8 mouse cellular contexts compared by ENCODE assay signal in genomic region chr2:158027855-158028353, GRCm38 (mm10). TPM values are rescaled to one million over a fixed set of nuclear protein-coding genes. Genes with fewer than 3 reads are reported as not detected.
A peak's percentile ranks its signal among the peaks of the same experiment; 100 is the strongest.
DNase-seq lines count a peak whose midpoint lies in the region; ATAC-seq and TF ChIP-seq lines count a peak whose summit lies in the region.

No protein-coding gene starts in this region.

- DNase-seq in kidney, postnatal 0 days (ENCODE audit: low spot score) = no peak
- DNase-seq in kidney, adult 9 months = no peak
- DNase-seq in spleen, adult 12 weeks (ENCODE audit: low spot score) = no peak
- no peak for DNase-seq in urinary bladder, adult 18-20 months (ENCODE audit: low spot score in 2 of 2)
- no peak for DNase-seq in frontal cortex, postnatal 10 days (ENCODE audit: low spot score in 2 of 2)

- peak overlapping the region; percentile 92 for H3K9ac ChIP-seq in kidney, postnatal 0 days (ENCODE audit: low read depth, low read length)
- H3K9ac ChIP-seq in embryonic facial prominence, embryonic 12.5 days = peak overlapping the region; percentile 90
- H3K9ac ChIP-seq in intestine, postnatal 0 days (ENCODE audit: low read depth, low read length) = peak overlapping the region; percentile 82
- H3K9ac ChIP-seq in neural tube, embryonic 12.5 days = peak overlapping the region; percentile 91

- no peaks in the 10 kb centered on the region for H3K27me3 ChIP-seq in kidney, postnatal 0 days (ENCODE audit: insufficient read depth, low read length)
- no peaks in the 10 kb centered on the region for H3K27me3 ChIP-seq in embryonic facial prominence, embryonic 12.5 days
- H3K27me3 ChIP-seq in intestine, postnatal 0 days (replicated peaks; ENCODE audit: control insufficient read depth, insufficient read depth, low read length) = no peaks in the 10 kb centered on the region
- no peaks in the 10 kb centered on the region for H3K27me3 ChIP-seq in neural tube, embryonic 12.5 days (replicated peaks)

- H3K4me1 ChIP-seq in kidney, postnatal 0 days (replicated peaks; ENCODE audit: insufficient read depth, low read length) = peaks cover 21% of the 10 kb centered on the region
- peaks cover 27% of the 10 kb centered on the region for H3K4me1 ChIP-seq in embryonic facial prominence, embryonic 12.5 days
- peaks cover 10% of the 10 kb centered on the region; the same call in 1 of the 2 replicates for H3K4me1 ChIP-seq in intestine, postnatal 0 days (replicated peaks; ENCODE audit: control insufficient read depth, insufficient read depth, low read length)
- peaks cover 32% of the 10 kb centered on the region for H3K4me1 ChIP-seq in neural tube, embryonic 12.5 days

- TF ChIP-seq CTCF in kidney, postnatal 0 days (IDR thresholded peaks at IDR 0.05; ENCODE audit: low read depth) = peak; percentile 33; the same call in 1 of the 2 replicates
- peak; percentile 52 for TF ChIP-seq CTCF in intestine, postnatal 0 days (IDR thresholded peaks at IDR 0.05; ENCODE audit: low read depth)

- ATAC-seq in kidney, postnatal 0 days (replicated peaks; ENCODE audit: low FRiP score, low read depth) = no peak
- ATAC-seq in embryonic facial prominence, embryonic 12.5 days (ENCODE audit: insufficient number of reproducible peaks, insufficient read depth, low FRiP score, low TSS enrichment) = no peak; the same call in 1 of the 2 replicates
- no peak for ATAC-seq in intestine, postnatal 0 days
- ATAC-seq in neural tube, embryonic 12.5 days (ENCODE audit: low FRiP score, low read depth) = no peak

- peak overlapping the region; percentile 65 for H3K4me2 ChIP-seq in kidney, postnatal 0 days (ENCODE audit: low read length)
- peak overlapping the region; percentile 63 for H3K4me2 ChIP-seq in embryonic facial prominence, embryonic 12.5 days (replicated peaks)
- H3K4me2 ChIP-seq in intestine, postnatal 0 days (replicated peaks; ENCODE audit: low read depth) = peak overlapping the region; percentile 83
- peak overlapping the region; percentile 88 for H3K4me2 ChIP-seq in neural tube, embryonic 12.5 days (replicated peaks)

- H3K27ac ChIP-seq in kidney, postnatal 0 days = peak overlapping the region; percentile 94
- H3K27ac ChIP-seq in embryonic facial prominence, embryonic 12.5 days = peak overlapping the region; percentile 96
- H3K27ac ChIP-seq in intestine, postnatal 0 days (ENCODE audit: low read depth, low read length) = peak overlapping the region; percentile 89
- H3K27ac ChIP-seq in neural tube, embryonic 12.5 days = peak overlapping the region; percentile 80

- no peaks in the 10 kb centered on the region for H3K36me3 ChIP-seq in kidney, postnatal 0 days (ENCODE audit: insufficient read depth, low read length)
- no peaks in the 10 kb centered on the region for H3K36me3 ChIP-seq in embryonic facial prominence, embryonic 12.5 days
- no peaks in the 10 kb centered on the region for H3K36me3 ChIP-seq in intestine, postnatal 0 days (ENCODE audit: control insufficient read depth, insufficient read depth)
- H3K36me3 ChIP-seq in neural tube, embryonic 12.5 days = no peaks in the 10 kb centered on the region

- H3K4me3 ChIP-seq in kidney, postnatal 0 days (replicated peaks; ENCODE audit: low read depth, low read length) = peak overlapping the region; percentile 97
- H3K4me3 ChIP-seq in embryonic facial prominence, embryonic 12.5 days = peak overlapping the region; percentile 96
- H3K4me3 ChIP-seq in intestine, postnatal 0 days (ENCODE audit: low read depth, low read length) = peak overlapping the region; percentile 93
- H3K4me3 ChIP-seq in neural tube, embryonic 12.5 days = peak overlapping the region; percentile 93

- H3K9me3 ChIP-seq in kidney, postnatal 0 days (replicated peaks; ENCODE audit: low read length) = no peaks in the 10 kb centered on the region
- H3K9me3 ChIP-seq in embryonic facial prominence, embryonic 12.5 days = no peaks in the 10 kb centered on the region
- no peaks in the 10 kb centered on the region for H3K9me3 ChIP-seq in intestine, postnatal 0 days (ENCODE audit: control insufficient read depth)
- no peaks in the 10 kb centered on the region for H3K9me3 ChIP-seq in neural tube, embryonic 12.5 days

- 1% methylated on average over 16 of the region's 16 CpGs for WGBS in kidney, postnatal 0 days
- 2% methylated on average over 16 of the region's 16 CpGs for WGBS in embryonic facial prominence, embryonic 12.5 days
- 1% methylated on average over 16 of the region's 16 CpGs for WGBS in intestine, postnatal 0 days
- WGBS in neural tube, embryonic 12.5 days = 2% methylated on average over 16 of the region's 16 CpGs

RNA-seq across cellular contexts. Expression of gene Tti1, which starts 0.3 kb away (rescaled TPM):
- 13.6 and 15.2 TPM in 2 replicates for polyA plus RNA-seq in kidney, postnatal 0 days (2015; fragmentation: Nextera tagmentation; extraction: Ambion mirVana)
- 29.6 and 30.8 TPM in 2 replicates for polyA plus RNA-seq in embryonic facial prominence, embryonic 12.5 days (2016; fragmentation: Nextera tagmentation; extraction: Ambion mirVana)
- polyA plus RNA-seq in intestine, postnatal 0 days (2015; fragmentation: Nextera tagmentation; extraction: Ambion mirVana) = 5.1 and 5.4 TPM in 2 replicates
- 23.0 and 23.8 TPM in 2 replicates for polyA plus RNA-seq in neural tube, embryonic 12.5 days (2016; fragmentation: Nextera tagmentation; extraction: Ambion mirVana)

RNA-seq across cellular contexts. Expression of gene Rprd1b, which starts 0.4 kb away (rescaled TPM):
- polyA plus RNA-seq in kidney, postnatal 0 days (2015; fragmentation: Nextera tagmentation; extraction: Ambion mirVana) = 29.6 and 34.9 TPM in 2 replicates
- 52.8 and 53.8 TPM in 2 replicates for polyA plus RNA-seq in embryonic facial prominence, embryonic 12.5 days (2016; fragmentation: Nextera tagmentation; extraction: Ambion mirVana)
- 17.1 and 19.8 TPM in 2 replicates for polyA plus RNA-seq in intestine, postnatal 0 days (2015; fragmentation: Nextera tagmentation; extraction: Ambion mirVana)
- polyA plus RNA-seq in neural tube, embryonic 12.5 days (2016; fragmentation: Nextera tagmentation; extraction: Ambion mirVana) = 45.5 and 48.7 TPM in 2 replicates
